Mouse (Mus musculus): ENCODE data around the gene Magi2. TPM values are rescaled to one million over a fixed set of nuclear protein-coding genes. Genes with fewer than 3 reads are reported as not detected.

Gene Magi2
- polyA plus RNA-seq, 1 experiment from 2014 or later: 3.2 TPM

DNA sequence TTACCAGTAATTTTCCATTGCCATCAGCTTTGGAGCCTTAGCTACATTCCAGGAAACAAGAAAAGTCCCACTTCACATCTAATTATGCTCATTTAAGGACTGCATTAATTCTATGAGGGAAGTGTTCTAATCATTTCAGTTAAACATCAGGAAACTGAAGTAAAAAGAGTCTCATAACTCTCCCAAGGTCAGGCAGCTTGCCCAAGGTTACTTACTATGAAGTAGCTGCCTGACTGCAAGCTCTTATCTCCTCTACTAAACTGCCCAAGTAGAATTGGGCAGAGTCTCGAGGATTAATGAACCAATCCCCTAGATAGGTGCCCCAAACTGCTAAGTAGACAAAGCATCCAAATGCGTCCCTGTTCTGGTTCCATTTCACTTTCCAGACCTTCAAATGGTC, 19.6 kb downstream of the Magi2 start:
- ATAC-seq (replicated peaks; ENCODE audit: low FRiP score, low TSS enrichment, low read depth): no peak
- H3K36me3 ChIP-seq (ENCODE audit: control insufficient read depth, insufficient read depth, low read length): no peaks in the 10 kb centered on the region
- no peak overlapping the region for H3K27ac ChIP-seq (ENCODE audit: low read depth)
- DNase-seq (ENCODE audit: low spot score): no peak
- H3K4me1 ChIP-seq (replicated peaks; ENCODE audit: control insufficient read depth, insufficient read depth, low read length): no peaks in the 10 kb centered on the region
- H3K4me2 ChIP-seq (ENCODE audit: low read length): no peak overlapping the region
- no peak overlapping the region for H3K4me3 ChIP-seq (ENCODE audit: low read depth, low read length)
- no peak overlapping the region for H3K9ac ChIP-seq (ENCODE audit: low read length)
- 64% methylated on average over 2 of the region's 2 CpGs for WGBS
- H3K27me3 ChIP-seq (replicated peaks; ENCODE audit: control insufficient read depth, insufficient read depth, low read length): no peaks in the 10 kb centered on the region
- no peaks in the 10 kb centered on the region for H3K9me3 ChIP-seq (ENCODE audit: control insufficient read depth, low read length)

DNA sequence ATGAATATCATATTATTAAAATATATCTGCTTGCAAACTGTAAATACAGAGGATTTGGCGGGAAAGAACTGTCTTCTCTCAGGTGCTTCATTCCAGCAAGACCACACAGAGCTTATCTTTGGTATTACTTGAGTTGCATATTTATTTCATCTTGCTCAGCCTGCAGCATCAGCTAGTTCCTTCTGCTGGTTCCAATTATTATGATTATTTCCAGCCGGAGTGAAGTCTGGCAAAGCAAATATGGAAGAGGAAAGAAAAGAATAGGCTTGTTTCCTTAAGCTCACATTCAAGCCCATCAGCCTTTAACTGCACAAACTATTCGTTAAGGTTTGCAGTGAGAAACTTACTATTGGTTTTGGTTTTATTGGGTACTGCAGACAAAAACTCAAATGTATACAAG, 20.4 kb downstream of the Magi2 start:
- no peak overlapping the region for H3K9ac ChIP-seq (ENCODE audit: low read length)
- WGBS: 76% methylated on average over 3 of the region's 3 CpGs
- DNase-seq (ENCODE audit: low spot score) (no peak), ATAC-seq (replicated peaks; ENCODE audit: low FRiP score, low TSS enrichment, low read depth) (no peak)
- no peaks in the 10 kb centered on the region for H3K27me3 ChIP-seq (replicated peaks; ENCODE audit: control insufficient read depth, insufficient read depth, low read length)
- H3K4me3 ChIP-seq (ENCODE audit: low read depth, low read length): no peak overlapping the region
- H3K4me2 ChIP-seq (ENCODE audit: low read length): no peak overlapping the region
- no peaks in the 10 kb centered on the region for H3K4me1 ChIP-seq (replicated peaks; ENCODE audit: control insufficient read depth, insufficient read depth, low read length)
- H3K9me3 ChIP-seq (ENCODE audit: control insufficient read depth, low read length): no peaks in the 10 kb centered on the region
- no peak overlapping the region for H3K27ac ChIP-seq (ENCODE audit: low read depth)
- H3K36me3 ChIP-seq (ENCODE audit: control insufficient read depth, insufficient read depth, low read length): no peaks in the 10 kb centered on the region

DNA sequence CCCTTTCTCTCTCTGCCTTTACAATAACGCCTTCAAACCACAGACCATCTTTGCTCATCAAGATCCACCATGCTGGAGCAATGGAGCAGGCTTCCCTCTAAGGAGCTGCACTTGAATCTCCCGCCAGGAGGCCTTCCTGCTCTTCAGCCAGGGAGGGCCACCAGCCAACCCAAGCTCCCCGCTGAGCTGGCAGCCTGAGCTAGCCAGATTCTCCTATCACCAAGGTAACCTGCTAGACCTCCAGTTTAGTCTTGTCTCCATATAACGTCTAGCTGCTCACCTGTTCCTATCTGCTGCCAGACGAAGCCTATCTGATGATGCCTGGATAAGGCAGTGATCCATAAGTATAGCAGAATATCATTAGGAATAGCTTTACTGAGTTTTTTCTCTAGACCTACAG, 36.0 kb downstream of the Magi2 start:
- H3K4me1 ChIP-seq (replicated peaks; ENCODE audit: control insufficient read depth, insufficient read depth, low read length): no peaks in the 10 kb centered on the region
- H3K4me2 ChIP-seq (ENCODE audit: low read length): no peak overlapping the region
- no peaks in the 10 kb centered on the region for H3K27me3 ChIP-seq (replicated peaks; ENCODE audit: control insufficient read depth, insufficient read depth, low read length)
- H3K4me3 ChIP-seq (ENCODE audit: low read depth, low read length): no peak overlapping the region
- ATAC-seq (replicated peaks; ENCODE audit: low FRiP score, low TSS enrichment, low read depth): no peak
- H3K9ac ChIP-seq (ENCODE audit: low read length): no peak overlapping the region
- H3K36me3 ChIP-seq (ENCODE audit: control insufficient read depth, insufficient read depth, low read length): no peaks in the 10 kb centered on the region
- no peak overlapping the region for H3K27ac ChIP-seq (ENCODE audit: low read depth)
- DNase-seq (ENCODE audit: low spot score): no peak
- WGBS: 61% methylated on average over 5 of the region's 5 CpGs
- no peaks in the 10 kb centered on the region for H3K9me3 ChIP-seq (ENCODE audit: control insufficient read depth, low read length)

DNA sequence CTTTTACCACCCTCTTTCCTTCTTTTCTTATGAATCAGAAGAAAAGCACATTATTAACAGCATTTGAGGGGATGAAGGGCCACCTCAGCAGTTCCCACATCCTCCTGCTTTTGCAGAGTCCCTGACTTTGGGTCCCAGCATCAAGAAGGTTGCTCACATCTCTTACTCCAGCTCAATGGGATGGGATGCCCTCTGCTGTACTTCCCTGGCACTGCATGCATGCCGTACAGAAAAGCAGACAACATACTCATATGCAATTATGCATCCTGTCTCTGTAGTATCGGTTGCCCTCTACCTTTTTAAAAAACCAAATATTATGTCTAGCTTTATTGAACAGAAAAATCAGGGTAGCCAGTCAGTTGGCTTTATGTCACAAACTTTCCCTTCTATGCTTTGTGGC, 37.8 kb downstream of the Magi2 start:
- H3K9ac ChIP-seq (ENCODE audit: low read length): no peak overlapping the region
- H3K9me3 ChIP-seq (ENCODE audit: control insufficient read depth, low read length): no peaks in the 10 kb centered on the region
- no peak overlapping the region for H3K4me2 ChIP-seq (ENCODE audit: low read length)
- ATAC-seq (replicated peaks; ENCODE audit: low FRiP score, low TSS enrichment, low read depth): no peak
- no peaks in the 10 kb centered on the region for H3K36me3 ChIP-seq (ENCODE audit: control insufficient read depth, insufficient read depth, low read length)
- no peak overlapping the region for H3K27ac ChIP-seq (ENCODE audit: low read depth)
- 79% methylated on average over 2 of the region's 2 CpGs for WGBS
- DNase-seq (ENCODE audit: low spot score): no peak
- H3K27me3 ChIP-seq (replicated peaks; ENCODE audit: control insufficient read depth, insufficient read depth, low read length): no peaks in the 10 kb centered on the region
- no peaks in the 10 kb centered on the region for H3K4me1 ChIP-seq (replicated peaks; ENCODE audit: control insufficient read depth, insufficient read depth, low read length)
- H3K4me3 ChIP-seq (ENCODE audit: low read depth, low read length): no peak overlapping the region

DNA sequence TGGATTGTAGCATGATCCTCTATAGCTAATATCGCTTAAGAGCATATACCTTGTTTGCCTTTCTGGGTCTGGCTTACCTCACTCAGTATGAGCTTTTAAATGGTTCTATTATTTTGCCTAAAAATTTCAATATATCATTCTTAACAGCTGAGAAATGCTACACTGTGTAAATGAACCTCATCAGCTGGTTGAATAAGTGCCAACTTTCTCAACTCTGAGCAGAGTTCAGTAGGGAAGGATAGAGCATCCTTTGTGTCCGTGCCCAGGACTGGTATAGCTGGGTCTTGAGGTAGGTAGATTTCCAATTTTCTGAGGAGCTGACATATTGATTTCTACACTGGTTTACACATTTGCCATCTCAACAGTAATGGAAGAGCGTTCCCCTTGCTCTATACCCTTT, 65.7 kb downstream of the Magi2 start:
- no peak overlapping the region for H3K4me2 ChIP-seq (ENCODE audit: low read length)
- DNase-seq (ENCODE audit: low spot score): no peak
- no peak overlapping the region for H3K9ac ChIP-seq (ENCODE audit: low read length)
- H3K9me3 ChIP-seq (ENCODE audit: control insufficient read depth, low read length): no peaks in the 10 kb centered on the region
- WGBS: 93% methylated on average over 3 of the region's 3 CpGs
- no peaks in the 10 kb centered on the region for H3K36me3 ChIP-seq (ENCODE audit: control insufficient read depth, insufficient read depth, low read length)
- ATAC-seq (replicated peaks; ENCODE audit: low FRiP score, low TSS enrichment, low read depth): no peak
- H3K27ac ChIP-seq (ENCODE audit: low read depth): no peak overlapping the region
- no peaks in the 10 kb centered on the region for H3K27me3 ChIP-seq (replicated peaks; ENCODE audit: control insufficient read depth, insufficient read depth, low read length)
- H3K4me1 ChIP-seq (replicated peaks; ENCODE audit: control insufficient read depth, insufficient read depth, low read length): no peaks in the 10 kb centered on the region
- H3K4me3 ChIP-seq (ENCODE audit: low read depth, low read length): no peak overlapping the region

DNA sequence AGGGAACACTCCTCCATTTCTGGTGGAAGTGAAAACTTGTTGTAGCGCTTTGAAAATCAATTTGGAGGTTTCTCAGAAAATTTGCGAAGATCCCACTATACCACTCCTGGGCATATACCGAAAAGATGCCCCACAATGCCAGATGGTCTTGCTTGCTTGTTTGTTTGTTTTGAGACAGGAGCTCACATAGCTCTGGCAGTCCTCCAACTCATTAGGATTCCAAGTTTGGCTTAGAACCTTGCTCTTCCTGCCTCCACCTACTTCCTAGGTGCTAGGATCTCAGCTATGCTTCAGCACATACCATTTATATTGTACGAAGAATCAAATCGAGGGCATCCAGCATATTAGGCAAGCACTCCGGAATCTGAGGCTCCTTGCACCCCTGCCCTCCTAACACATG, 79.8 kb downstream of the Magi2 start:
- Histone ChIP-seq H3K36me3 (ENCODE audit: control insufficient read depth, insufficient read depth, low read length) (no peaks in the 10 kb centered on the region), H3K27me3 (replicated peaks; ENCODE audit: control insufficient read depth, insufficient read depth, low read length) (no peaks in the 10 kb centered on the region), H3K4me2 (ENCODE audit: low read length) (no peak overlapping the region), H3K4me3 (ENCODE audit: low read depth, low read length) (no peak overlapping the region), H3K9me3 (ENCODE audit: control insufficient read depth, low read length) (no peaks in the 10 kb centered on the region), H3K4me1 (replicated peaks; ENCODE audit: control insufficient read depth, insufficient read depth, low read length) (no peaks in the 10 kb centered on the region), H3K9ac (ENCODE audit: low read length) (no peak overlapping the region), H3K27ac (ENCODE audit: low read depth) (no peak overlapping the region)
- 88% methylated on average over 6 of the region's 6 CpGs for WGBS
- no peak for ATAC-seq (replicated peaks; ENCODE audit: low FRiP score, low TSS enrichment, low read depth)
- no peak for DNase-seq (ENCODE audit: low spot score)

DNA sequence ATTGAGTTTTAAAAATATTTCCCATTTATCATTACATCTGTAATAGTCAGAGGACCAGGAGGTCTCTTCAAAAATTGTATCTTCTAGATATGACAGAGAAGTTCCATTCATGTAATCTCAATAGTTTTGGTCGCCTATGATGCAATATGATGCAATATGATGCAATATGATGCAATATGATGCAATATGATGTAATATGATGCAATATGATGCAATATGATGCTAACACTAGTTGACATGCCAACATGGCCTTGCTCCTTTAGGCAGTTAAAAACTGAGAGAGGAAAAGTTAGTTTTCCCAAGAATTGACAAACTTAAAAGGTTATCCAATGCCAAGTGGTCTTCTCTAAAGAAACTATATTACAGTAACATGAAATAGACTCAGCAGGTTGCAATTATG, 83.0 kb downstream of the Magi2 start:
- DNase-seq (ENCODE audit: low spot score) (no peak), ATAC-seq (replicated peaks; ENCODE audit: low FRiP score, low TSS enrichment, low read depth) (no peak)
- no peak overlapping the region for H3K4me2 ChIP-seq (ENCODE audit: low read length)
- H3K27me3 ChIP-seq (replicated peaks; ENCODE audit: control insufficient read depth, insufficient read depth, low read length): no peaks in the 10 kb centered on the region
- 57% methylated on average over 1 of the region's 1 CpGs for WGBS
- H3K27ac ChIP-seq (ENCODE audit: low read depth): no peak overlapping the region
- no peak overlapping the region for H3K4me3 ChIP-seq (ENCODE audit: low read depth, low read length)
- H3K4me1 ChIP-seq (replicated peaks; ENCODE audit: control insufficient read depth, insufficient read depth, low read length): no peaks in the 10 kb centered on the region
- H3K9ac ChIP-seq (ENCODE audit: low read length): no peak overlapping the region
- no peaks in the 10 kb centered on the region for H3K36me3 ChIP-seq (ENCODE audit: control insufficient read depth, insufficient read depth, low read length)
- no peaks in the 10 kb centered on the region for H3K9me3 ChIP-seq (ENCODE audit: control insufficient read depth, low read length)

DNA sequence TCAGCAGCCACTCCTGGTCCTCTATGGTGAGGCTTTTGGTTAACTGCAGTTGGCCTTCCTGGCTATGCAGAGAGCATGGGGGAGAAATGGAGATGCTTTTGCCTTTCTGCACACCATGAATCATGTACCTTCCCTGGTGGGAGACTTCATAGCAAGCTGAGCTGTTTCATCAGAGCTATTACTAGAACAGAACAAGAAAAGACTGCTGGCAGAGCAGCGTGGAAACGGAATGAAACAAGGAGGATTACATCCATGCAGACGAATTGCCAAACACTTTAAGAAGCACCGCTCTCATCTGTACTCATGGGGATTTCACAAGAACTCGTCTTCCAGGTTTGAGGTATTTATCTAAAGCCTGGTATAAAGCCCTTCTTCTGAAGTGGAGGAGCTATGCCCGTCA, 95.7 kb downstream of the Magi2 start:
- ATAC-seq (replicated peaks; ENCODE audit: low FRiP score, low TSS enrichment, low read depth) (no peak), DNase-seq (ENCODE audit: low spot score) (no peak)
- H3K27ac ChIP-seq (ENCODE audit: low read depth): no peak overlapping the region
- H3K9ac ChIP-seq (ENCODE audit: low read length): no peak overlapping the region
- H3K27me3 ChIP-seq (replicated peaks; ENCODE audit: control insufficient read depth, insufficient read depth, low read length): no peaks in the 10 kb centered on the region
- H3K4me3 ChIP-seq (ENCODE audit: low read depth, low read length): no peak overlapping the region
- H3K9me3 ChIP-seq (ENCODE audit: control insufficient read depth, low read length): no peaks in the 10 kb centered on the region
- H3K4me2 ChIP-seq (ENCODE audit: low read length): no peak overlapping the region
- H3K4me1 ChIP-seq (replicated peaks; ENCODE audit: control insufficient read depth, insufficient read depth, low read length): no peaks in the 10 kb centered on the region
- H3K36me3 ChIP-seq (ENCODE audit: control insufficient read depth, insufficient read depth, low read length): no peaks in the 10 kb centered on the region
- WGBS: 74% methylated on average over 6 of the region's 6 CpGs

DNA sequence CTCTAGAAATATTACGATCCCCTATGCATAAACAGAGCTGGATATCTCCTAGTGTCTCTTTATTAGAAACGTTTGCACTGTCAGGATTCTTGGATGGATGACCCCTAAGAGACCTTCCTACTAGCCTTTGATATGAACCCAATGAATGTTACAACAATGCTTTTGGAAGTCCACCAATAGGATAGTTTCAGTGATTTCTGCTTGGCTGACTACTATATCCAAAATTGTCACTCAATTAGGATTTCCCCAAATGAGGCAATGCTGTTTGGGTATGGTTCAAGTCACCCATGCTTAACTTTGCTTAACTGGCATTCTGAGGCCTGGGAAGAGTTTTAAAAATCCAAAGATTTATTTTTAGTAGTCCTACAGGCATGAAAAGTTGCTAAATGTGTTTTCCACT, 110.7 kb downstream of the Magi2 start:
- Histone ChIP-seq H3K9ac (ENCODE audit: low read length) (no peak overlapping the region), H3K27me3 (replicated peaks; ENCODE audit: control insufficient read depth, insufficient read depth, low read length) (no peaks in the 10 kb centered on the region), H3K4me2 (ENCODE audit: low read length) (no peak overlapping the region), H3K4me3 (ENCODE audit: low read depth, low read length) (no peak overlapping the region), H3K27ac (ENCODE audit: low read depth) (no peak overlapping the region), H3K36me3 (ENCODE audit: control insufficient read depth, insufficient read depth, low read length) (no peaks in the 10 kb centered on the region), H3K4me1 (replicated peaks; ENCODE audit: control insufficient read depth, insufficient read depth, low read length) (no peaks in the 10 kb centered on the region), H3K9me3 (ENCODE audit: control insufficient read depth, low read length) (no peaks in the 10 kb centered on the region)
- 60% methylated on average over 2 of the region's 2 CpGs for WGBS
- DNase-seq (ENCODE audit: low spot score): no peak
- ATAC-seq (replicated peaks; ENCODE audit: low FRiP score, low TSS enrichment, low read depth): no peak
